Mouse (Mus musculus): ENCODE data around the gene Apoc2.

GRCm38 (mm10) chr7:19623433-19623832 is 54.3 kb downstream of the Apoc2 start:
- no peak for TF ChIP-seq POLR2A (IDR thresholded peaks at IDR 0.05; ENCODE audit: low read depth, low read length)
- TF ChIP-seq CTCF (IDR thresholded peaks at IDR 0.05; ENCODE audit: extremely low read depth, insufficient read depth, insufficient read length, insufficient replicate concordance), result no peak

Data from spleen, adult 2 months (tissue).